Mouse (Mus musculus) forelimb bud, embryonic 11.5 days (tissue): ENCODE data around the gene Gm9195.

Experiments
- DNase-seq: peaks from one replicate; pipeline ENCODE4 v3.0.0-alpha.2; 2012; ENCODE audit warnings: low read depth, low spot score

Gene Gm9195

GRCm38 (mm10) chr14:72491738-72492137, at the start of gene Gm9195:
Gene Gm9195 (minus strand): TSS chr14:72491838.
- DNase-seq = no peak

- no peak for DNase-seq
Observed at GRCm38 (mm10) chr14:72536392-72537017, 44.9 kb upstream of the Gm9195 start.

DNA sequence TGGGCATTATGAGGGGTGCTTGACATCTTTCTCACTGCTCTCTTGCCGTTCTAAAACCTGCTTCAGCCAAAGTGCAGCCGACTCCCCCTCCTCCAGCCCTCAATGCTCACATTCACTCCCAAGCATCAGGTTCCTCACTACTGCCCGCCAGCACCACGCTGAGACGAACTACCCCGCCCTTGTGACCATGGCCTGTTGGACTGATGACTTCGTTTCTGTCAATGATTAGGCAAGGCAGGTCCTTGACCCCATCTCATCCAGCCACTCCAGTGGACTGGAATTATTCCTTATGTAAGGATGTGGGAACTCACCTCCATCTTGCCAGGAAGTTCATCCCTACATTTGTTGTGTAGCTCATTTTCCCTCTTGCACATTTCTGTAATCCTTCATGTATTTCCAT, 42.2 kb upstream of the Gm9195 start:
- DNase-seq = no peak

DNA sequence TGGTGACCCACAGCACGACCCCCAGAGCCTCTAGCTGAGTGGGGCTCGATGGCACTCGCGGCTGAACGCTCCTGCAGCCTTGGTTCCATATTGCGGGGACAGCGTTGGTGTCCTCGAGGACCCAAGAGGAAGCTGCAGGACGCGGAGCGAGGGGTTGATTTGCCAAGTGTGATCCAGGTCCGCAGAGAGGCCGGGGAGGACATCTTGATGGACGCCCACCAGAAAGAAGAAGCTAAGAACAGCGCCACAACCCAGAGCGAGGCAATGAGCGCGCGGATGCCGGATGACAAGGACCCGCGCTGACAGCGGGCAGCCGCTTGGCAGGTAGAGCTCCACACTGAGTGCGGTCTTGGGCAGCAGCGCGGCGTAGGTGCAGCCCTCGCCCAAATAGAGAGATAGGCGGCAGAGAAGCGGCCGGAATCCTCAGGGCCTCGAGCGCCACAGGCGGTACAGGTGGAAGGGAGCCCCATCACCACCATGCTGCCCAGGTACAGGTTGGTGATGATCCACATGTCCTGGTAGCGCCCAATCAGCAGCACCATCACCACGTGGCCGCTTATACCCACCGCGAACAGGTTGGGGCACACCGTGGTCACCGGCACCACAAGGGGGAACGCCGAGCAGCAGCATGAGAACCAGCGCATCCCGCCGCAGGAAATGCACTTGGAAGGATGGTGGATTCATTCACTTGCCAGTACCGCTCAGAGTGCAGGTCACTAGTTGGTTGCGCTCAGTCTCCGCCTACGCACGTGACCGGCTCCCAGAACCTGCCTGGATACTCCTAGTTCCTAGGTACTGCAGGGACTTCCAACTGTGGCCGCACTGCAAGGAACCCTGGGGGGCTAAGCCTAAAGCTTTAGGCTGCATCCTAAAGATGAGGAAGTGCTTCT, 40.6 kb upstream of the Gm9195 start:
- peak; percentile 35 for DNase-seq

- DNase-seq = no peak
Observed at GRCm38 (mm10) chr14:72527126-72527525, 35.5 kb upstream of the Gm9195 start.

DNA sequence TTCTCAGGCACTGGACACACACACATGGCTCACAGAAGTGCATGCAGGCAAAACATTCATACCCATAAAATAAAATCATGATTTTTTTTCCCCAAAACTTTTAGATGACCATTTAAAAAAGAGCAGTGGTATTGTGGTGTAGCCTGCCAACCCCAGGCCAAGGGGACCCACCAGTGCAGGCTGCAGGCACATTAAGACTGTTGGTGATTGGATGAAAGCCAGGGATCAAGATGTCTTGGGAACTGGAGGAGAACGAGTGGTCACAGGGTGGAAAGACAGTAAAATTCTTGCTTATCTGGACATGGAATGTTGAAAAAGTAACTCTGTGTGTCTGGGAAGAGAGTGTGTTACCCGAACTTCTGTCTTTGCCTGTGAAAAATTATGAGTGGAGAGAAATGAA, 27.9 kb upstream of the Gm9195 start:
- DNase-seq = no peak

DNA sequence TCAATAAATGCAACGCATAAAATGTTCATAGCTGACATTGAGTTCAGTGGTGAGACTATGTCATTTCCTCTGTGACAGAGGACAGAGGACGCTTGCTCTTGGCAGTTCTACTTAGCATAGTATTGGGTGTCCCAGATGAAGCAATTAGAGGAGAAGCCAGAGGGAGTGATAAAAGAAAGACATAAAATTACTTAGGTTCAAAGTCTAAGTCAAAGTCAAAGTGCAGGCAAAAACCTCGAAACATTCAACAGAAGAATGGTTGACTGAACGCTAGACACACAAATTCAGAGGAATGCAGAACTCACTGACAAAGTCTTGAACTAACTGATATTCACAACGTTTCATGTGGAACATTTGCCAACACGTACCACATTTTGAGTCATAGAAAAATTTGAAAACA, 27.1 kb upstream of the Gm9195 start:
- no peak for DNase-seq

- no peak for DNase-seq
Observed at GRCm38 (mm10) chr14:72516376-72516775, 24.7 kb upstream of the Gm9195 start.

DNA sequence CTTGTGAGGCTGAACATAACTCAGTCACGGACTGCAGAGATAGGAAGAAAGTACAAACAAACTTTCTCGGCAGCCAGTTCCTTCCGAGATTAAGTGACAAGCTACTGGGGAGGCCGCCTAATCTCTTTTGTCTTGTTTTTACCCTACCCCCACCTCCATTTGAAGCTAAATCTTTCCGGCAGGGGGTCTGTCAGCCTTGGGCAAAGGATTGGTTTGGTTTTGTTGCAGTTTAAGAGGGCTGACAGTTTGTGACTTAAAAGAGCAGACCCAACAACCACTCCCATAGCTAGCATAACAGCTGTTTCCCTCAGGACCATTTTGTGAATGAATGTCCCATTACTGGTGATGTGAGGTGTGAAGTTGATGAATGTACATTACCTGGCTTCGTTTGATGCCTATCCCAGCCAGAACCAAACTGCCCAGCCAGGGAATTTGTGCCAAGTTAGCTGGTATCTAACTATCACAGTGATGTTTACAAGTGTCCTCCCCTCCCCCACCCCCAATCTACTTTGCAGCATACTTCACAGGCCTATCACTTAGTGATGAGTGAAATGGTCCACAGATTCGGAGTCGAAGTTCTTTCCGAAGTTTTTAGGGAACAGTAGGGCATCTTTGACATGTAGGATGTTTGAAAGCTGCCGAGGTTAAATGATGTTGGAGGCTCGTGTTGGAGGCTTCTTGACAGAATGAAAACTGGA, 15.2 kb upstream of the Gm9195 start:
- no peak for DNase-seq

- no peak for DNase-seq
Observed at GRCm38 (mm10) chr14:72506018-72506722, 14.5 kb upstream of the Gm9195 start.

- DNase-seq = no peak
Observed at GRCm38 (mm10) chr14:72504985-72505384, 13.3 kb upstream of the Gm9195 start.

DNA sequence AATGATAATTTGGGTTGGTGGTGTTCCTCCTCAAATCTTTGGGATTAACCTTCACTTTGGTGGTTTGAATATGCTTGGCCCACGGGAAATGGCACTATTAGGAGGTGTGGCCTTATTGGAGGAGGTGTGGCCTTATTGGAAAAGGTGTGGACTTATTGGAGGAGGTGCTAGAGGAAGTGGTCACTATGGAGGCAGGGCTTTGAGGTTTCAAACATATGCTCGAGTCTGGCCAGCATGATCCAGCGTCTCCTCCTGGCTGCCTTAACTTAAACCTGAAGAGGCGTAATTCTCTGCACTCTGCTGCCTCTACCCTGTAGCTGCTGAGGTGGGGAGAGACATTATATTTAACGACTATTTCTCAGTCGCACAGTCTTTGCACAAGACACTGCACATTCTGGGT, 11.6 kb upstream of the Gm9195 start:
- DNase-seq = no peak

DNA sequence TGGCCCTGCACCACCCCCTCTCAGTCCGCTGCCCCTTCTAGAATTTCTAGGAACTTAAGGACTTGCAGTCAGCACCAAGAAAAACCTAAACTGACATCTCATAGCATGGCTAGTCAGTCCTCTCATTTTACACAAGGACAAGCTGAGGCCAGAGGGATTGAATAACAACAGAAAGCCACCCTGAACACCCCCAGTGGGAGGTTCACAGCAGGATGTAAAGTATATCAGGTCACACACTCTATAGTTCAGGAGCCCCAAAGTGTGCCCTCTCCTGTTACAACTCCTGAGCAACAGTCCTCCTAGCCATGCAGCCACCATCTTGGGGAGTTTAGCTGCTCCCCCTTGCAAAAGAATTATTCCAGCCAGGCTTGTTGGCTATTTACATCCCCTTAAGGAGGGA, 2.1 kb upstream of the Gm9195 start:
- DNase-seq = no peak

DNA sequence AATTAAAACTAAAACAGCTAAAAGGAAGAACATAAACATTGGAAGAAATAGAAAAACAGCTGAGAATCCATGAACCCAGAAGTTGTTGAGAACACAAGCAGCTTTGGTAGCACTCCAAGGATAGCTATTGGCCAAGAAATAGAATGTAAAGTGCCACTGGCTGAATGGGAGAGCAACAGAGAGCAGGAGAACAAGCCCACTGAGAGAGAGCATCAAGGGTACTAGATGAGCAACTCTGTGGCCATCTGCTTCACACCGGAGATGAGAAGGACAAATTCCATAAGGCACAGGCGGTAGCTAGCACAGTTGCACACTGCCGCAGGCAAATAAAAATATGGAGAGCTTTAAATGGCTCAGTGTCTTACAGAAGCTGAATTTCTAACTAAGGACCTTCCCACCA, 1.3 kb downstream of the Gm9195 start:
- DNase-seq = no peak

- DNase-seq = no peak
Observed at GRCm38 (mm10) chr14:72474501-72474900, 17.1 kb downstream of the Gm9195 start.

DNA sequence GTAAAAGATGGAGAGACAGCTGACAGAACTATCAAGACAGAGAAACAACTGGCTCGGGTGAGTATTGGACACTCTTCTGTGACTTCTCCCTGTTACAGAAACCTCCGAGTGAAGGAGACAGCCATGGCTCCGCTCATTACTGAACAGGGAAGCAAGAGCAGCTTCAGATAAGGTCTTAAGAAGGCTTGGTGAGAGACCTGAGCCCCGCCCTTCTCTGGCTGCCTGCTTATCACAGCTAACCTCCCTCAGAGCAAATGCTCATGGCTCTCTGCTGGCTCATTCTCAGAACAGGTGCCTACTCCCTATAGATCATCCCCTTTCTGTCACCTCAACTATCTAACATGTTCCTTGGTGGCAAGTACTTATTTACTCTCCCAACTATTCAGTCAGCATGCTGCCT, 23.2 kb downstream of the Gm9195 start:
- no peak for DNase-seq

GRCm38 (mm10) chr14:72466384-72466783, 25.3 kb downstream of the Gm9195 start:
- no peak for DNase-seq

GRCm38 (mm10) chr14:72461591-72461990, 30.0 kb downstream of the Gm9195 start:
- no peak for DNase-seq

DNA sequence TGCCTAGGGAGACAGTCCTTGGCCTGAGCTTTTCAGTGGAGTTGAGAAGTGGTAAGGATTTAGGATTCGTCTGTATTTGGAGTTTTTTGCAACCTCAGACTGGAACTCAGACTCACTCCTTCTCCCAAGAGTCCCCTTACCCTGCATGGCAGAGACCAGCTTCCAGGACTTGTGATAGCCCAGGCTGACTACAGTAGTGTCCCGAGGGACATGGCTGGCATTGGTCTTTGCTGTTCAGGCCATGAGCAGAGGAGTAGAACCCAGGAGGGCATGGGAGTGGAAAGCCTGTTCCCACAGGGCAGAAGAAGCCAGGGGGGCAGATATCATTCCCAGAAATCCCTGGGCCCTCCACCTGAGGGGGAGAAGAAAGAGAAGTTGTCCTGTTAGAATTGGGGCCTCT, 31.3 kb downstream of the Gm9195 start:
- DNase-seq = no peak

DNA sequence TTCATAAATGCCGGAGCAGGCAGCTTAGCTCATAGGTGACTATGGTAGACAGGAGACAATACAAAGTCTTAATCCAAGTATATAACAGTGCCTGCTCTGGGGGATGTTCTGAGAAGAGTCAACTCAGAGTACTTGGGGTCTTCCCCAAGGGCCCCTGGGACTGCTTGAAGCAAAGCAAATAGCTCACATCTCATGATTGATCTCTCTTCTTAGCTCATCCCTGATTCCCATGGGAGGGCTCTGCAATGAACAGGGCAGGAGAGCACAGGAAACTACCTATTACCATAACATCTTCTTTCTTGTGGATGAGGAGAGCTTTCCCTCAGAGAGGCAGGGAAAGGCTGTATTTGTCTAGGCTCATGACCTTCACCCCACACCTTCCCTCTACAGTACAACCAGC, 32.7 kb downstream of the Gm9195 start:
- DNase-seq = no peak

GRCm38 (mm10) chr14:72447141-72448091, 44.2 kb downstream of the Gm9195 start:
- peak; percentile 43 for DNase-seq
